Mouse (Mus musculus): Measurements from ENCODE around the gene Arpc1b. TPM values are rescaled to one million over a fixed set of nuclear protein-coding genes. Genes with fewer than 3 reads are reported as not detected.

Gene Arpc1b
- polyA plus RNA-seq, 1 experiment from 2014 or later = 218 TPM

Other genes starting within 250 kb of the Arpc1b start
- 15.5 and 16.1 TPM in 2 replicates for gene Smurf1, start 148.4 kb upstream of the Arpc1b start, polyA plus RNA-seq (2016; fragmentation: Nextera tagmentation; extraction: Ambion mirVana)
- gene Gm4871, start 81.5 kb upstream of the Arpc1b start, polyA plus RNA-seq (2016; fragmentation: Nextera tagmentation; extraction: Ambion mirVana) = not detected in 2 replicates
- not detected in 2 replicates for gene 1700018F24Rik, start 71.2 kb upstream of the Arpc1b start, polyA plus RNA-seq (2016; fragmentation: Nextera tagmentation; extraction: Ambion mirVana)
- gene Arpc1a, start 30.4 kb upstream of the Arpc1b start, polyA plus RNA-seq (2016; fragmentation: Nextera tagmentation; extraction: Ambion mirVana) = 113 and 117 TPM in 2 replicates
- not detected in 2 replicates for gene Kpna7, start 30.2 kb upstream of the Arpc1b start, polyA plus RNA-seq (2016; fragmentation: Nextera tagmentation; extraction: Ambion mirVana)
- 79.4 and 86.3 TPM in 2 replicates for gene Pdap1, start 26.0 kb downstream of the Arpc1b start, polyA plus RNA-seq (2016; fragmentation: Nextera tagmentation; extraction: Ambion mirVana)
- 162 and 200 TPM in 2 replicates for gene Bud31, start 26.1 kb downstream of the Arpc1b start, polyA plus RNA-seq (2016; fragmentation: Nextera tagmentation; extraction: Ambion mirVana)
- 14.6 and 15.0 TPM in 2 replicates for gene Ptcd1, start 52.9 kb downstream of the Arpc1b start, polyA plus RNA-seq (2016; fragmentation: Nextera tagmentation; extraction: Ambion mirVana)
- 38.8 and 53.3 TPM in 2 replicates for gene Cpsf4, start 53.0 kb downstream of the Arpc1b start, polyA plus RNA-seq (2016; fragmentation: Nextera tagmentation; extraction: Ambion mirVana)
- gene Atp5j2, start 77.8 kb downstream of the Arpc1b start, polyA plus RNA-seq (2016; fragmentation: Nextera tagmentation; extraction: Ambion mirVana) = 717 and 837 TPM in 2 replicates
- 6.1 TPM in 2 replicates for gene Zkscan14, start 87.7 kb downstream of the Arpc1b start, polyA plus RNA-seq (2016; fragmentation: Nextera tagmentation; extraction: Ambion mirVana)
- 10.9 and 11.8 TPM in 2 replicates for gene Zkscan5, start 90.3 kb downstream of the Arpc1b start, polyA plus RNA-seq (2016; fragmentation: Nextera tagmentation; extraction: Ambion mirVana)
- 32.5 and 38.0 TPM in 2 replicates for gene Zfp655, start 117.5 kb downstream of the Arpc1b start, polyA plus RNA-seq (2016; fragmentation: Nextera tagmentation; extraction: Ambion mirVana)
- 0.16 and 0.33 TPM in 2 replicates for gene Zscan25, start 166.3 kb downstream of the Arpc1b start, polyA plus RNA-seq (2016; fragmentation: Nextera tagmentation; extraction: Ambion mirVana)
- gene Cyp3a57, start 231.1 kb downstream of the Arpc1b start, polyA plus RNA-seq (2016; fragmentation: Nextera tagmentation; extraction: Ambion mirVana) = not detected in 2 replicates

Measured in heart, embryonic 10.5 days (tissue).